Mouse (Mus musculus): ENCODE data around the gene Dll4.

DNA sequence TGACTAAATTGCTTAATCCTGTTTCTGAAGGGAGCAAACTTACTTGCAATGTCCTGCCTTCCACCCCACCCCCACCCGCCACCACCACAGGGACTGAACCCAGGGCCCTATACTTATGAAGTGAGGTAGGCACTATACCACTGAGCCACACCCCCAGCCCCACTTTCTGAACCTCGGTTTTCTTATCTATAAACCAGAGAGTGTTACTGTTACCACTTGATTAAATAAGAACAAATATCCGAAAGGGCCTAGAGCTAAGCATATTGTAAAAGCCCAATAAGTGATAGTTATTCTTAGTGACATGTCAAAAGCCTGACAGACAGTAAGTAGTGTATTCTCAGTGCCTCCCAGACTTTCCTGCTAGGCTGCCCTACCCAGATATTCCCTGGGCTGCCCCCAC, 21.2 kb upstream of the Dll4 start:
- no peak for TF ChIP-seq CTCF (IDR thresholded peaks at IDR 0.05; ENCODE audit: borderline replicate concordance, insufficient read depth, low read depth, low read length)
- no peak for TF ChIP-seq POLR2A (IDR thresholded peaks at IDR 0.05; ENCODE audit: borderline replicate concordance, insufficient read depth, low read length)
